Mouse (Mus musculus) WW6 (cell line): ENCODE results near the gene Nfatc3.

Source experiments
- DNase-seq: peaks from one replicate; pipeline ENCODE4 v3.0.0-alpha.2; 2013; ENCODE audit warnings: low read depth, low spot score

The Nfatc3 gene

DNA sequence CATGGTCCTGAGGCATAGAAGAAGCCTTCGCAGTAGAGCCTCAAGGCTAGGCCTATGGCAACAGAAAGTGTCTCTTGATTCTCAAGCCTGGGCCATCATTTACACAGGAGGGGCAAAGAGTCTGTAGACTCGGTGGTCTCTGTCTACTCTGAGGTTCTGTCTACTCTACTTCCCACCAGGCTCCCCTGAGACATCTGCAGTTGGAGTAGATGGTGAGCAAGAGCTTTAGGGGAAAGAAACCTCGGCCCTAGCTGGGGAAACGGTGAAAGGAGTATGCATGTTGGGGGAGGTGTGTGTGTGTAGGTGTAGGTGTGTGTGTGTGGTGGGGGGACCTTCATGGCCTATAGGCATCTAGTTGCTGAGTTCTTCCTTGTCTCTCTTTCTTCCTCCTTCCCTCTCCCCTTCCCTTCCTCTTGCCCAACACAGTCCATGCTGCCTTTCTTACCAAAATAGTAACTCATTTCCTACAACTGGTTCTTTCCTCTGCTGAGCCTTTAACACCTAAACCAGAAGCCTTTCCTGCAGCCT lies 2.1 kb upstream of the Nfatc3 start:
- no peak for DNase-seq

DNA sequence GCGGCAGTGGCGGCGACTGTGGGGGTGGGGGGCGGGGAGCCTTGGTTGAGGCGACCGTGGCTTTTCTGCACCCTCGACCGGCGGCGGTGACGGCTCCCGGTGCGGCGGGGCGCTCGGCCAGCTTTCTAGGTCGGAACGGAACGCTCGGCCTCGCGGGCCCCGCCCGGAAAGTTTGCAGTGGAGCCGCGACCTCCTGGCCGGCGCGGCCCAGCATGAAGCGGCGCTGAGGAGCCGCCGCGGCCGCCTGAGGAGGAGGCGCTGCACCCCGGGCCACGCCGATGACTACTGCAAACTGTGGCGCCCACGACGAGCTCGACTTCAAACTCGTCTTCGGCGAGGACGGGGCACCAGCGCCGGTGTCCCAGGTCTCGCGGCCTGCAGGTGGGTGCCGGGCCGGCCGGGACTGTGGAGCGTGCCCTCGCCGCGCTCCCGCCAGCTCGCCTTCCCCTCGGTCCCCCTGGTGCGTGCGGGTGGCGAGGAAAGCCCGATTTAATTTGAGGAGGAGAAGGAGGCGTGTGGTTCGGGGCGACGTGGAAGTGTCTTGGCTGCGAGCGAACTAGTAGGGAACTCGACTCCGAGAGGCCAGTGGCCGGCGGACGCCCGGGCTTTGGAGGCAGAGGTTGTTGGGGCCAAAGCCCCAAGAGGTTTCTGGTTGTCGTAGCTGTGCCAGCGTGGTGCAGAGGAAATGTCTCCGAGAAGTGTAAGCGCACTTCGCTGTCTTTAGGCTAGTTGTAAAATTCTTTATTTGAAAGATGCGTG lies 1.2 kb downstream of the Nfatc3 start:
- peak; percentile 46 for DNase-seq

DNA sequence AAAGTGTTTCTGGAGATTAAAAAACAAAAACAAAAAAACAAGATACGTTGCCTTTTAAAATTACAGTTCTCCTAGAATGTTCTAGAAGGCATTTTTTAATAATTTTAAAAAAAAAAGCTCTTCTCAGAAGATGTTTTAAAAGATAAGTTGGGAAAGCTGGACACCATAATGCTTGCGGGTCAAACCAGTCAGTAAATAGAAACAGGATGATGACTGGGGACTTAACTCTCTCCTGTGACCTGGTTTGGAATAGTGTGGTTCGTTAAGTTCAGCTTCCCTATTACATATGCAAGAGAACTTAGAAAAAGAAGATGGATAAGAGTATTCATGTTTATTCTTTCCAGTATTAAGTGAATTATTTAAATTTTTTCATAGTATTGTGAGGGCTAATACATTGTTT lies 1.9 kb downstream of the Nfatc3 start:
- no peak for DNase-seq

DNA sequence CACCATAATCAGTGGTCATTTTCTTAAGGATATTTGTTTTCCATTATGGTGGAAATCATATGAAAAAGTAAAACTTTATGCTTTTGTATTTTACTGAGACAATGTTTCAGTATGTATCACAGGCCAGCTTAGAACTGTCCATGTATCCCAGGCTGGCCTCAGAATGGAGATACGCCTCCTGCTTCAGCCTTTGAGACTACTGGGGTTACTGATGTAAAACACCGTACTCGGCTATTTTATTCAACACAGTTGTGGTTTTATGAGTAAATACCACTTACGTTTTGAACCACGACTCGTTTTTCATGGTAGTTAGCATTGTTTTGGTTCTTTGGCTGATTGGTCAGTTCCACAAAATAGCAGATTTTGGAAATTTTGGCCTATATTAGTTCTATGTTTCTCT lies 3.0 kb downstream of the Nfatc3 start:
- DNase-seq: no peak

DNA sequence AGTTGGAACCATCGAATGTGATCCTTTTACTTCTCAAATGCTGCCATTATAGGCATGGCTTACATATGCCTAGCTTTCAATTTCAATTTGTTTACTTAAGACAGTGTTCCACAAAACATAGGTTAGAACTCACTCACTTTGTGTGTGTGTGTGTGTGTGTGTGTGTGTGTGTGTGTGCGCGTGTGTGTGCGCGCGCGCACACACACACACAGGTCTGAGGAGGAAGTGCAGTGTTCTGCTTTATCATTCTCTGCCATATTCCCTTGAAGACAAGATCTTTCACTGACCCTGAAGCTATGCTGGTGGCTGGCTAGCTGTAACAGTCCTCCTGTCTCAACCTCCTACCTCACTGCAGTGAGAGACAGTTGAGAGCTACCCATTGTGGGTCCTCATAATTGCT lies 4.4 kb downstream of the Nfatc3 start:
- DNase-seq: no peak

DNA sequence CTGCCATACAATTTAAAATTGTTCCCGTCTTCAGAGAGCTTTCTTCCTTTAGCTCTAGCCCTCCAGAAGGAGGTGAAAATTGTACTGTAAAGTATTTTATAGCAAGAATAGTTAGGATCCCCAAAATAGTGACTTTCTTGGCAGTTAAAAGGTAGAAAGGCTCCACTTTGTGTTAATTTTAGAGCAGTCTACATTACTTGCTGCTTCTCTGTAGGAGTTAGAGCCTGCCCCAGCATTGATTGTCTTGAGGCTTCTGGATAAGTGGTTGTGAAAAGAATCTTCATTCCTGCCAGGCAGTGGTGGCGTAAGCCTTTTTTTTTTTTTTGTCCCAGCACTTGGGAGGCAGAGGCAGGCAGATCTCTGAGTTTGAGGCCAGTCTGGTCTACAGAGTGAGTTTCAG lies 8.1 kb downstream of the Nfatc3 start:
- no peak for DNase-seq

DNA sequence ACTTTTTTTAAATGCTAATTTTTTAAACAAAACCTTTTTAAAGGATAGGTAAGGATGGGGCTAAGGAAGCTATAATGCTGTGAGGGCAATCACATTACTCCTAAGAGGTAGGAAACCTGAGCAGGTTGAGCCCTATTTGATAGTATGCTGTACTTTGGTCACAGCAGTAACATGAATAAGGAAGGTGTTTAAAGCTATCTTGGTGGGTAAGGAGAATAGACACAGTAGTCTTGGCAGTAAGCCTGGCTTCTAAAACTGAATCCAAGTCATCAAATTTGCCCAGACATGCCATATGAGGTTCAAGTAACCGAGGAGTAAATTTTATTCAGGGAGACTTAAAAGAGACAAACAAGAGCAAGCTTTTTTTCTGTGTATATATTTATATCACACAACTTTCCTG lies 10.9 kb downstream of the Nfatc3 start:
- no peak for DNase-seq

DNA sequence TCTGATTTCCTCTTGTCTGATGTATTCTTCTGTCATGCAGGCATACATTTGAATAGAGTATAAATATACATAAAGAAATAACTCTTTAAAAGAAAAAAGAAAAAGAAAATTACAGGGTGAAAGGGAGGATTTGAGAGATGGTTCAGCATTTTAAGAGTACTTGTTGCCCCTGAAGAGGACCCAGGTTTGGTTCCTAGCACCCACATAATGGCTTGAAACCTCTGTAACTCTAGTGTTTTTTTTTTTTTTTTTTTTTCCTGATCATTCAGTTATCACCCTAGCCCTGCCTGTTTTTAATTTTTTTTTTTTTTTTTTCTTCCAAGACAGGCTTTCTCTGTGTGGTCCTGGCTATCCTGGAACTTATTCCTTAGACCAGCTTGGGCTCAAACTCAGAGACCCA lies 13.5 kb downstream of the Nfatc3 start:
- no peak for DNase-seq

DNA sequence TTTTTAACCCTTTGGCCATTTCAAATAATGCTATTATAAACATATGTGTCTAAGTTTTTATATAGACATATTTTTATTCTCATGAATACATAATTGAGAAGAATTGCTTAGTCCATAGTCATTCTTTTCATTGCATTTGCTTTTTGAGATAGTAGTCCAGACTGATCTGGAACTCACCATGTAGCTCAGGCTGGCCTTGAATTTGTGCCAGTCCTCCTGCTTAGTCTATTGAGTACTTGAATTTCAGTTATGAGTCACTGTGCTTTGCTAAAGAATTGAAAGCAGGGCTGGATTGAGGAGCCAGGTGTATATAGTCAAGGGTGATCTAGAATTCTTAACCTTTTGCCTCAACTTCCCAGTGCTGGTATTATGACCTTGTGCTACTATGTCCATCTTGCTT lies 15.6 kb downstream of the Nfatc3 start:
- DNase-seq: no peak

DNA sequence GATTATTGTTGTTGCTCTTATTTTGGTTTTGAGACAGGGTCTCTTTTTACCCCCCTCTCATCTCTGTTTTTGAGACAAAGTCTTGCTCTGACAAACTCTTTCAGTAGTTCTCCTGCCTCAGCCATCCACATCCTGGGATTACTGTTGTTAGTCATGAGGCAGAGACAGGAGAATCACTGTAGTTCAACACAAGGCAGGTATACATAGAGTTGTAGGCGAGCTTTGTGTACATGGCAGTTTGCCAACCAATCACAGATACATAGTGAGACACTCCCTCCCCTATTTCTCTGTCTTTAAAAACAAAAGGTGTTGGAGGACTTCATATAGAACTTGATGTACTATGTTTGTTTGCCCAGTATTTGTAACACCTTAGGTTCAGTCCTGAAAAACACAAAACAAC lies 16.0 kb downstream of the Nfatc3 start:
- DNase-seq: no peak

DNA sequence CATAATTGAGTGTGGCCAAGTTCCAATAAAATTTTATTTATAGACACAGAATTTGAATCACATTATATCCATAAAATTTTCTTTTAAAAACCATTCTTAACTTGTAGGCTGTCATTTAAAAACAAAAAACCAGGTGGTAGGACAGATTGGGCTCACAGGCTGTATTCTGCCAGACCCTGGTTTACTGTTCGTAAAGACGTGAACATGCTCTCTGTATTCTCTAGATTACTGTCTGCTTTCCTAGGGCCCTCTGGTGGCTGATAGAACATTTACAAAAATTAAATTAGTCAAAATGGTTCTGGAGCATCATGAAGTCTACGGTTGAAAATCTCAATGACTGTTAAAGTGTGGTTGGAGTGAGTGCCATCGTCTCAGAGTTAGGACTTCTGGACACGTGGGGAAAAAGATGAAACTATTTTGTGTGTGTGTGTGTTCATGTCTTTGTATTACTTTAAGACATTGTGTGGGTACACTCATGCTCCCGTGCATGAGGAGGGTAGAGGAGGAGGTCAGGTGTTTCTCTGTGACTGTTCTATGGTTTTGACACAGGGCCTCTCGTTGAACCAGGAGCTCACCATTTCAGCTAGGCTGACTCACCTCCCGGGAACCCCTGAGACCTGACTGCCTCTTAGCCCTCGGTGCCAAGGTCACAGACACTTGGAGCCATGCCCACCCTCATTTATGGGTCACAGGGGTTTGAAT lies 16.7 kb downstream of the Nfatc3 start:
- DNase-seq: no peak

DNA sequence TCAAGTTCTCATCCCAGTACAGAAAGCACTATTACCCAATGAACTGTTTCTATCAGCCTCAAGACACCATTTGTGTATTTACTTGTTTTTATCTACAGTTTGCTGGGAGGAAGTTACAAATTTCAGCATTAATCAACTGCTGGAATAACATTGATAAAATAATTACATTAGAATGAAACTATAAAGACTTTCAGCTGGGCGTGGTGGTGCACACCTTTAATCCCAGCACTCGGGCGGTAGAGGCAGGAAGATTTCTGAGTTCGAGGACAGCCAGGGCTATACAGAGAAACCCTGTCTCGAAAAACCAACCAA lies 17.2 kb downstream of the Nfatc3 start:
- DNase-seq: no peak

DNA sequence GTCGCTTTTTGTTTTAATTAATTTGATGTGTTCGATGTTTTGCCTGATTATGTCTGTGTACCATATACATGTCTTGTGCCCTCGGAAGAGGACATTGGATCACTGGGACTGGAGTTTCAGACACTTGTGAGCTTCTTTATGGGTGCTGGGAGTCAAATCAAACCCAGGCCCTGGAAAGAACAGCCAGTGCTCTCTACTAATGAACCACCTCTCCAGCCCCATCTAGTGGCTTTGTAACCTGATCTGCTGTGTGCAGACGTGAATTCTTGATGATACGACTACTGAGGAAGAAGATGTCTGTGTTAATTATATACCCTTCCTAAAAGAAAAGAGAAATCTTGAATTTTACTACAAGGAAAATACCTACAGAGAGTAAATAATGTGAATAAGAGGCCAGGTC lies 18.0 kb downstream of the Nfatc3 start:
- DNase-seq: no peak

DNA sequence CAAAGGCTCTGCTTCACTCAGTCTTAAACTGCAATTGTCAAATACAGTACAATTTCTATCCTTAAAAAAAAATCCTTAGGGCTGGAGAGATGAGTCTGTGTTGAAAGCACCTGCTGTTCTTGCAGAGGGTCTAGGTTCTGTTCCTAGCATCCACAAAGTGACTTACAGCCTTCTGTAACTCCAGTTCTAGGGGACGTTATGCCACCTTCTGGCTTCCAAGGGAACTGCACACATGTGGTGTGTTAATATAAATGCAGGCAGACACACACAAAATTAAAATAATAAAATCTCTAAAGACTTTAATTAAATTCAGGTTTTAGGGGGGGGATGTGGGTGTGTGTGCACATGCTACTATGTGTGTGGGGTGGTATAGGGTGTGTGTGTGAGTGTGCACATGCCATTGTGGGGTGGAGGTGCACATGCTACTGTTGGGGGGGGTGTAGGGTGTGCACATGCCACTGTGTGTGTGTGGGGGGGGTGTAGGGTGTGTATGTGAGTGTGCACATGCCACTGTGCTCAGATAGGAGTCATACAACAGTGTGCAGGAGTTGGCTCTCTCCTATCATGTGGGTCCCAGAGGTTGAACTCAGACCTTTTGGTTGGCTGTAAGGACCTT lies 18.9 kb downstream of the Nfatc3 start:
- no peak for DNase-seq

DNA sequence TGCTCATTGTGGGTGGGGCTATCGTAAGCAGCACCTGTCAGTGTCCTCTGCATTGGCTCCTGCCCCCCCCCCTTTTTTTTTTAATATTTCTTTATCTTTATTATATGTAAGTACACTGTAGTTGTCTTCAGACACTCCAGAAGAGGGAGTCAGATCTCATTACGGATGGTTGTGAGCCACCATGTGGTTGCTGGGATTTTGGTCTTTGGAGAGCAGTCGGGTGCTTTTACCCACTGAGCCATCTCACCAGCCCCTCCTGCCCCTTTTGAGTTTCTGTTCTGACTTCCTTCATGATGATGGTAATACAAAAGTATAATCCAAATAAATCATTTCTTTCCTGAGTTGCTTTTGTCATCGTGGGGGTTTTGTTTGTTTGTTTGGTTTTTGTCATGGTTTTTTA lies 43.7 kb downstream of the Nfatc3 start:
- no peak for DNase-seq

DNA sequence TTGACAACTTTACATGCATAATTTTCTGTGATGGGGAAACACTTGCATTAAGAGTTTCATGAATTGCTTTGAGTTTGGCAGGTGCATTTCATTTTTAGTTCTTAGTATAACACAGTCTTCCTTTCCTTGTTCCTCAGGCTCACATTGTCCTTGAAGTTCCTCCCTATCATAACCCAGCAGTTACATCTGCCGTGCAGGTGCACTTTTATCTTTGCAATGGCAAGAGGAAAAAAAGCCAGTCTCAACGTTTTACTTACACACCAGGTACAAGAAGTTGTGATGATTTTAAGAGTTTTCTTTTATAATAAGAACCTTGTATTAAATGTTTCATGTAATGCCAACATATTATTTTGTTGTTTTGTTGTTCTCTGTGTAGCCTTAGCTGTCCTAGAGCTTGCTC lies 45.2 kb downstream of the Nfatc3 start:
- DNase-seq: no peak

DNA sequence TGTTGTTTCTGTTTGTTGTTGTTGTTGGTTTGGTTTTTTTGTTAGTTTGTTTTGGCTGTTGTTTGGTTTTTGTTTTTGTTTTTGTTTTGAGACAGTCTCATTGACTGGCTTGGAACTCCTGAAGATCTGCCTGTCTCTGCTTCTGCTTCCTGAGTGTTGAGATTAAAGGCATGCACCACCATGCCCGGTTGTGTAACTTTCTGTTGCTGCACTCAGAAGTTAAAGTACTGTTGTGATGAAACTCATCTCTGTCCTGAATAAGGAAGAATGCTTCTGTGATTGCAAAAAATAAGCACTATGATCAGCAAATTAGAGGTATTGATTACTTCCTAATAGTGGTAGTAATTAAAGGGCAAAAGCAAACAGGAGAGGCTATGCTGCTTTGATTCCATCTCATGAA lies 47.6 kb downstream of the Nfatc3 start:
- DNase-seq: no peak

DNA sequence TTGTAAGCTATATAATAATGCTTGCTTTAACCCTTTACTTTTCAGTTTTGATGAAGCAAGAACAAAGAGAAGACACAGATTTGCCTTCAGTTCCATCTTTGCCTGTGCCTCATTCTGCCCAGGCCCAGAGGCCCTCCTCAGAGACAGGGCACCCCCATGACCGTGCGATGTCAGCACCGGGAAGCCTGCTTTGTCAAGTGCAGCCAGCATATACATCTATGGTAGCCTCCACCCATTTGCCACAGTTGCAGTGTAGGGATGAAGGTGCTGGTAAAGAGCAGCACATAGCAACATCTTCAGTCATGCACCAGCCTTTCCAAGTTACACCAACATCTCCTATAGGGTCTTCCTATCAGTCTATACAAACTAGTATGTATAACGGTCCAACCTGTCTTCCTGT lies 49.4 kb downstream of the Nfatc3 start:
- no peak for DNase-seq

DNA sequence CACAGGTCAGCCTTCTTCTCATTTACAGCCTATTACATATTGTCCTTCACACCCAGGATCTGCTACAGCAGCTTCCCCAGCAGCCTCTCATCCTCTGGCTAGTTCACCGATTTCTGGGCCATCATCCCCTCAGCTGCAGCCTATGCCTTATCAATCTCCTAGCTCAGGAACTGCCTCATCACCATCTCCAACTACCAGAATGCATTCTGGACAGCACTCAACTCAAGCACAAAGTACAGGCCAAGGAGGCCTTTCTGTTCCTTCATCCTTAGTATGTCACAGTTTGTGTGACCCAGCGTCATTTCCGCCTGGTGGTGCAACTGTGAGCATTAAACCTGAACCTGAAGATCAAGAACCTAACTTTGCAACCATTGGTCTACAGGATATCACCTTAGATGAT lies 50.1 kb downstream of the Nfatc3 start:
- DNase-seq: no peak

DNA sequence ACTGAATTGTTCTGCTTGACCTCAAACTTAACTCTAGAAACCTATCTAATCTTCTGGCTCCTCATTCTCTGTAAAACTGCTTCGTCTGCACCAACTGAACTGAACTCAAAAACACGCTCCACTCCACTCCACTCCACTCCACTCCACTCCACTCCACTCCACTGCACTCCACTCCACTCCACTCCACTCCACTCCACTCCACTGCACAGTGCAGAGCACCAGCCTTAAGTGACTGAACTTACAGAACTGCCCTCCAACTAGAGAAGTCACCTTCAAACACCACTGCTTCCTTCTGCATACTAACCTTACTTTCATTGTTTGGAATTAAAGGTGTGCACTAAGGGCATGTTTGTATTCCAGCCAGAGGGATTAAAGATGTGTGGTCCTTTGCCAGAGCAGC lies 53.4 kb downstream of the Nfatc3 start:
- no peak for DNase-seq

DNA sequence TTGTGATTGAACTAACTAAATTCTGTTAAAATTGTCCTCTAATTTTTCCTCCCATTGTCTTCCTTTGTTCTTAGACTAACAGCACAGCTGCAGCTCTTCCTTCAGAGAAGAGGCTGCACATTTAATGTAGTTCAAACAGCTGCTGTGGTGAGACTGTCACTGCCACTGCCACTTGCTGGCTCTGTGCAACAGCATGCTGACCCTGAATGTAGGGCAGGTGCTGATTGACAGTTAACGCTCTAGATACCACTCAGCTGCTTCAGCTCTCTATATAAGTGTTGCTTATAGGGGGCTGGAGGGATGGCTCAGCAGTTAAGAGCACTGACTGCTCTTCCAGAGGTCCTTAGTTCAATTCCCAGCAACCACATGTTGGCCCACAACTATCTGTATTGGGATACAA lies 53.9 kb downstream of the Nfatc3 start:
- DNase-seq: no peak

DNA sequence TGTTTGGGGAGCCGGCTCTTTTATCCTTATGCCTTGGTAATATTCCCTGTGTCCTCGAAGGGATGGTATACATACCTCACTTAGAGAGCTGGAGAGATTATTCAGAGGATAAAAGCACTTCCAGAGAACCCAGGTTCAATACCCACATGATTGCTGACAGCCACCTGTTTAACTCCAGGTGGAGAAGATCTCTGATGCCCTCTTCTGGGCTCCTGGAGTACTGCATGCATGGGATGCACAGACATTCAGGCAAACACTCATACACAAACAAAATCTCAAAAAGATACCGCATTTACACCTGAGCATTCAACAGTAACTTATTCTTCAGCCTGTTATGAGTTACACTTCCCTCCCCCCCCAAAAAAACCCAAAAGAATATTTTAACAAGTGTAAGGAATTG lies 57.3 kb downstream of the Nfatc3 start:
- DNase-seq: peak; percentile 57

DNA sequence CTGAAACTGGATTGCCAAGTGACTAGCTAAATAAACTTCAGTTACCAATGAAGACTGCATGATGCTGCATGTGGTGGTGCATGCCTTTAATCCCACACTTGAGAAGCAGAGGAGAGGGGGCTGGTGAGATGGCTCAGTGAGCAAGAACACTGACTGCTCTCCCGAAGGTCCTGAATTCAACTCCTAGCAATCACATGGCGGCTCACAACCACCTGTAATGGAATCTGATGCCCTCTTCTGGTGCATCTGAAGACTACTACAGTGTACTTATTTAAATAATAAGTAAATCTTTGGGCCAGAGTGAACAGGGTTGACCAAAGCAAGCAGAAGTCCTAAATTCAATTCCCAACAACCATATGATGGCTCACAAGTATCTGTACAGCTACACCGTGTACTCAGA lies 64.8 kb downstream of the Nfatc3 start:
- no peak for DNase-seq
